Mouse (Mus musculus) limb, embryonic 11.5 days (tissue): ENCODE measurements around the gene Lrrc51. TPM values are rescaled to one million over a fixed set of nuclear protein-coding genes. Genes with fewer than 3 reads are reported as not detected.
A peak's percentile ranks its signal among the peaks of the same experiment; 100 is the strongest.

Source experiments
- ATAC-seq: fragments of 200-750 bp; cut with Nextera tagmentation; 2 replicates; pipeline ENCODE4 v1.8.0; 2017; ENCODE audit warnings: low read depth; ENCODE audit not compliant: insufficient number of reproducible peaks, low FRiP score, low TSS enrichment
- DNase-seq: peaks from one replicate; pipeline ENCODE4 v3.0.0-alpha.2; 2015; ENCODE audit warnings: low spot score
- H3K27ac ChIP-seq: fragments of 300-500 bp; sonication (generic); replicated peaks from 2 replicates; pipeline ENCODE4 v1.5.1; 2014; ENCODE audit warnings: low read depth, mild to moderate bottlenecking, low read length
- H3K27me3 ChIP-seq: fragments of 300-500 bp; sonication (generic); 2 replicates; pipeline ENCODE4 v1.6.1; 2014; ENCODE audit warnings: mild to moderate bottlenecking, low read length, mixed read lengths; ENCODE audit not compliant: control insufficient read depth, insufficient read depth
- H3K36me3 ChIP-seq: fragments of 300-500 bp; sonication (generic); 2 replicates; pipeline ENCODE4 v1.6.1; 2014; ENCODE audit warnings: mild to moderate bottlenecking, low read length, moderate library complexity, mixed read lengths; ENCODE audit not compliant: control insufficient read depth, insufficient read depth
- H3K4me1 ChIP-seq: fragments of 300-500 bp; sonication (generic); 2 replicates; pipeline ENCODE4 v1.6.1; 2014; ENCODE audit warnings: low read length, mixed read lengths; ENCODE audit not compliant: control insufficient read depth, insufficient read depth
- H3K4me2 ChIP-seq: fragments of 300-500 bp; sonication (generic); 2 replicates; pipeline ENCODE4 v1.6.1; 2014; ENCODE audit warnings: low read depth, mild to moderate bottlenecking, moderate library complexity; ENCODE audit not compliant: severe bottlenecking
- H3K4me3 ChIP-seq: fragments of 300-500 bp; sonication (generic); 2 replicates; pipeline ENCODE4 v1.5.1; 2014; ENCODE audit warnings: low read depth, low read length
- H3K9ac ChIP-seq: fragments of 300-500 bp; sonication (generic); 2 replicates; pipeline ENCODE4 v1.6.1; 2014; ENCODE audit warnings: mild to moderate bottlenecking, low read length
- H3K9me3 ChIP-seq: fragments of 300-500 bp; sonication (generic); 2 replicates; pipeline ENCODE4 v1.6.1; 2016; ENCODE audit warnings: low read length; ENCODE audit not compliant: control insufficient read depth
- WGBS: fragments of 180-500 bp; shearing (Covaris S2); extraction: QIAGEN DNeasy Blood & Tissue Kit; methylation state at CpG from one replicate; pipeline ENCODE4 v1.1.7; 2014; 5-methylcytosine and 5-hydroxymethylcytosine counted together
- microRNA-seq: library from miRNA; unstranded; fragments of <30 nt; microRNA quantifications from one replicate; pipeline ENCODE4, GENCODE M21; 2016
- polyA plus RNA-seq: library from polyadenylated mRNA; unstranded; fragments of >200 nt; fragmentation: Nextera tagmentation; extraction: Ambion mirVana; gene quantifications from 2 replicates; pipeline ENCODE4 v1.2.1, GENCODE M21; 2014

Gene Lrrc51
- polyA plus RNA-seq, 1 experiment from 2014 or later, result 13.2 TPM

GRCm38 (mm10) chr7:101870629-101871028 is 63.1 kb downstream of the Lrrc51 start, which contains the start of gene Folr1:
TSS of gene Folr1 (minus strand) at chr7:101870788.
- Histone ChIP-seq H3K4me1 (no peaks in the 10 kb centered on the region), H3K9me3 (no peaks in the 10 kb centered on the region), H3K27ac (no peak within 1 kb of the TSS), H3K36me3 (no peaks in the 10 kb centered on the region), H3K9ac (no peak within 1 kb of the TSS), H3K27me3 (no peaks in the 10 kb centered on the region), H3K4me3 (no peak within 1 kb of the TSS), H3K4me2 (no peak within 1 kb of the TSS)
- DNase-seq (no peak), ATAC-seq (no peak)
- WGBS, result 61% methylated on average over 2 of the region's 2 CpGs

- no peak overlapping the region for H3K27ac ChIP-seq
- no peaks in the 10 kb centered on the region for H3K4me1 ChIP-seq
- no peak overlapping the region for H3K9ac ChIP-seq
- no peaks in the 10 kb centered on the region for H3K9me3 ChIP-seq
- WGBS, result 76% methylated on average over 7 of the region's 7 CpGs
- DNase-seq (no peak), ATAC-seq (no peak)
- H3K4me2 ChIP-seq, result no peak overlapping the region
- H3K36me3 ChIP-seq, result no peaks in the 10 kb centered on the region
- H3K4me3 ChIP-seq, result no peak overlapping the region
- H3K27me3 ChIP-seq, result no peaks in the 10 kb centered on the region
These were observed 64.6 kb downstream of the Lrrc51 start for GRCm38 (mm10) chr7:101869163-101869500.

- Histone ChIP-seq H3K4me2 (no peak overlapping the region), H3K27ac (no peak overlapping the region), H3K4me3 (no peak overlapping the region), H3K27me3 (no peaks in the 10 kb centered on the region), H3K9ac (no peak overlapping the region), H3K9me3 (no peaks in the 10 kb centered on the region), H3K36me3 (no peaks in the 10 kb centered on the region), H3K4me1 (no peaks in the 10 kb centered on the region)
- 83% methylated on average over 13 of the region's 13 CpGs for WGBS
- DNase-seq, result no peak
- peak; percentile 47; the same call in 1 of the 2 replicates for ATAC-seq
These were observed 65.2 kb downstream of the Lrrc51 start for GRCm38 (mm10) chr7:101868241-101869162.

GRCm38 (mm10) chr7:101867482-101867881 is 66.2 kb downstream of the Lrrc51 start:
- DNase-seq (no peak), ATAC-seq (no peak)
- 98% methylated on average over 4 of the region's 4 CpGs for whole genome bisulfite sequencing
- H3K27ac ChIP-seq, result no peak overlapping the region
- H3K36me3 ChIP-seq, result no peaks in the 10 kb centered on the region
- no peak overlapping the region for H3K9ac ChIP-seq
- no peak overlapping the region for H3K4me2 ChIP-seq
- no peaks in the 10 kb centered on the region for H3K4me1 ChIP-seq
- H3K9me3 ChIP-seq, result no peaks in the 10 kb centered on the region
- no peak overlapping the region for H3K4me3 ChIP-seq
- H3K27me3 ChIP-seq, result no peaks in the 10 kb centered on the region

- Histone ChIP-seq H3K4me3 (no peak overlapping the region), H3K36me3 (no peaks in the 10 kb centered on the region), H3K4me1 (no peaks in the 10 kb centered on the region), H3K9me3 (no peaks in the 10 kb centered on the region), H3K9ac (no peak overlapping the region), H3K27me3 (no peaks in the 10 kb centered on the region), H3K4me2 (no peak overlapping the region), H3K27ac (no peak overlapping the region)
- DNase-seq (no peak), ATAC-seq (no peak)
- 86% methylated on average over 11 of the region's 11 CpGs for WGBS
These were observed 67.0 kb downstream of the Lrrc51 start for GRCm38 (mm10) chr7:101866491-101867265.

- H3K4me3 ChIP-seq, result no peak within 1 kb of the TSS
- ATAC-seq (no peak), DNase-seq (no peak)
- no peak within 1 kb of the TSS for H3K4me2 ChIP-seq
- no peak within 1 kb of the TSS for H3K9ac ChIP-seq
- H3K27me3 ChIP-seq, result no peaks in the 10 kb centered on the region
- H3K27ac ChIP-seq, result no peak within 1 kb of the TSS
- H3K36me3 ChIP-seq, result no peaks in the 10 kb centered on the region
- 78% methylated on average over 3 of the region's 3 CpGs for WGBS
- no peaks in the 10 kb centered on the region for H3K9me3 ChIP-seq
- no peaks in the 10 kb centered on the region for H3K4me1 ChIP-seq
These were observed 70.3 kb downstream of the Lrrc51 start, which contains the start of gene Anapc15 for GRCm38 (mm10) chr7:101863415-101863814. TSS of gene Anapc15 (plus strand) at chr7:101863715.

Small RNA genes lying within 50 kb of the gene (microRNA-seq; reads per million reads assigned to microRNA genes)
- gene Gm22655, result not detected

Other genes starting within 250 kb of the Lrrc51 start
- not detected in 2 replicates for gene Phox2a, start 115.6 kb downstream of the Lrrc51 start, polyA plus RNA-seq
- 44.8 and 49.7 TPM in 2 replicates for gene Inppl1, start 95.7 kb downstream of the Lrrc51 start, polyA plus RNA-seq
- gene Folr2, start 76.7 kb downstream of the Lrrc51 start, polyA plus RNA-seq, result 0.33 and 0.48 TPM in 2 replicates
- gene Anapc15, start 70.2 kb downstream of the Lrrc51 start, polyA plus RNA-seq, result 97.6 and 98.8 TPM in 2 replicates
- gene Folr1, start 63.1 kb downstream of the Lrrc51 start, polyA plus RNA-seq, result not detected in 2 replicates
- gene Lamtor1, start 28.0 kb downstream of the Lrrc51 start, polyA plus RNA-seq, result 139 and 150 TPM in 2 replicates
- gene Tomt, start 27.5 kb downstream of the Lrrc51 start, polyA plus RNA-seq, result 0.40 and 0.78 TPM in 2 replicates
- 130 and 140 TPM in 2 replicates for gene Numa1, start 216 bp upstream of the Lrrc51 start, polyA plus RNA-seq
- gene Il18bp, start 84.8 kb upstream of the Lrrc51 start, polyA plus RNA-seq, result 3.1 and 3.9 TPM in 2 replicates
- gene Rnf121, start 131.6 kb upstream of the Lrrc51 start, polyA plus RNA-seq, result 29.0 and 30.3 TPM in 2 replicates
- 30.0 and 30.3 TPM in 2 replicates for gene Xndc1, start 131.6 kb upstream of the Lrrc51 start, polyA plus RNA-seq
- 1.6 and 2.4 TPM in 2 replicates for gene Xntrpc, start 131.8 kb upstream of the Lrrc51 start, polyA plus RNA-seq
- not detected in 2 replicates for gene Trpc2, start 149.2 kb upstream of the Lrrc51 start, polyA plus RNA-seq
- 0.67 and 2.1 TPM in 2 replicates for gene Art1, start 167.8 kb upstream of the Lrrc51 start, polyA plus RNA-seq
- 4.9 and 5.8 TPM in 2 replicates for gene Art5, start 175.6 kb upstream of the Lrrc51 start, polyA plus RNA-seq
- 0.28 TPM in 1 of 2 replicates, not detected in the other for gene Chrna10, start 182.9 kb upstream of the Lrrc51 start, polyA plus RNA-seq